In genomic region chr15:83760683-83761082, GRCm38 (mm10) we compare ENCODE assay signal across 8 mouse cellular contexts. TPM values are rescaled to one million over a fixed set of nuclear protein-coding genes. Genes with fewer than 3 reads are reported as not detected.
DNase-seq lines count a peak whose midpoint lies in the region; ATAC-seq lines count a peak whose summit lies in the region.

No protein-coding gene starts in this region.

- H3K4me2 ChIP-seq in embryonic facial prominence, embryonic 13.5 days: no peak overlapping the region

- H3K9me3 ChIP-seq in embryonic facial prominence, embryonic 13.5 days: no peaks in the 10 kb centered on the region
- no peaks in the 10 kb centered on the region for H3K9me3 ChIP-seq in midbrain, embryonic 10.5 days (replicated peaks)

- peaks cover 4% of the 10 kb centered on the region; the same call in 1 of the 2 replicates for H3K4me1 ChIP-seq in embryonic facial prominence, embryonic 13.5 days
- H3K4me1 ChIP-seq in midbrain, embryonic 10.5 days: peaks cover 22% of the 10 kb centered on the region

- 6% methylated on average over 10 of the region's 10 CpGs for WGBS in embryonic facial prominence, embryonic 13.5 days
- 5% methylated on average over 10 of the region's 10 CpGs for WGBS in midbrain, embryonic 10.5 days

- no peak overlapping the region for H3K4me3 ChIP-seq in embryonic facial prominence, embryonic 13.5 days
- H3K4me3 ChIP-seq in midbrain, embryonic 10.5 days: no peak overlapping the region

- no peak overlapping the region for H3K27ac ChIP-seq in embryonic facial prominence, embryonic 13.5 days
- H3K27ac ChIP-seq in midbrain, embryonic 10.5 days (replicated peaks): no peak overlapping the region

- peak; percentile 57 for DNase-seq in gastrocnemius, postnatal 10 days
- no peak for DNase-seq in gastrocnemius, postnatal 4 days (ENCODE audit: low spot score in 2 of 2)
- peak; percentile 13 for DNase-seq in urinary bladder, postnatal 25 days (ENCODE audit: low spot score)
- DNase-seq in urinary bladder, postnatal 4 days (ENCODE audit: low spot score in 2 of 2): no peak
- DNase-seq in kidney, postnatal 10 days: peak; percentile 55
- DNase-seq in midbrain, embryonic 10.5 days (ENCODE audit: low spot score): peak; percentile 72
- DNase-seq in thymus, postnatal 0 days (ENCODE audit: low spot score): peak; percentile 37

- H3K36me3 ChIP-seq in embryonic facial prominence, embryonic 13.5 days: no peaks in the 10 kb centered on the region
- no peaks in the 10 kb centered on the region for H3K36me3 ChIP-seq in midbrain, embryonic 10.5 days

- no peak overlapping the region for H3K9ac ChIP-seq in embryonic facial prominence, embryonic 13.5 days

- peak; percentile 44; the same call in 1 of the 2 replicates for ATAC-seq in embryonic facial prominence, embryonic 13.5 days (ENCODE audit: insufficient number of reproducible peaks, insufficient read depth, low FRiP score, low TSS enrichment, low read depth)

- H3K27me3 ChIP-seq in embryonic facial prominence, embryonic 13.5 days: 0 out of 2 replicates have a peak, but pooled peaks cover 6% of the 10 kb centered on the region
- peaks cover 42% of the 10 kb centered on the region for H3K27me3 ChIP-seq in midbrain, embryonic 10.5 days (ENCODE audit: low read depth, poor library complexity, severe bottlenecking)

RNA-seq across cellular contexts. Expression of gene Mpped1, which starts 18.6 kb away (rescaled TPM):
- total RNA-seq in gastrocnemius, postnatal 10 days (2021): under 1 TPM; 0.45 TPM
- 1 to 10 TPM in 1 of 2 experiments, under 1 TPM in 1; 0.42 to 1.1 TPM for total RNA-seq in gastrocnemius, postnatal 4 days (2021)
- 12.1 and 12.8 TPM in 2 replicates for polyA plus RNA-seq in embryonic facial prominence, embryonic 13.5 days (2015; fragmentation: Nextera tagmentation; extraction: Ambion mirVana)
- 8.4 and 10.7 TPM in 2 replicates for polyA plus RNA-seq in midbrain, embryonic 10.5 days (2016; fragmentation: Nextera tagmentation; extraction: Ambion mirVana)
- polyA plus RNA-seq in thymus, postnatal 0 days (2015; fragmentation: Nextera tagmentation; extraction: Ambion mirVana): 0.32 and 0.48 TPM in 2 replicates

RNA-seq across cellular contexts. Expression of gene Scube1, which starts 35.9 kb away (rescaled TPM):
- total RNA-seq in gastrocnemius, postnatal 10 days (2021): 1 to 10 TPM; 2.5 to 2.8 TPM
- total RNA-seq in gastrocnemius, postnatal 4 days (2021): 1 to 10 TPM; 3.3 to 4.6 TPM
- 22.9 and 24.1 TPM in 2 replicates for polyA plus RNA-seq in embryonic facial prominence, embryonic 13.5 days (2015; fragmentation: Nextera tagmentation; extraction: Ambion mirVana)
- 64.4 and 74.8 TPM in 2 replicates for polyA plus RNA-seq in midbrain, embryonic 10.5 days (2016; fragmentation: Nextera tagmentation; extraction: Ambion mirVana)
- 0.13 and 0.35 TPM in 2 replicates for polyA plus RNA-seq in thymus, postnatal 0 days (2015; fragmentation: Nextera tagmentation; extraction: Ambion mirVana)

Comparison
In these comparisons a context has a peak if more than half of its experiments do, and no peak if none do; other contexts are left out.
1. DNase-seq: peak in gastrocnemius, postnatal 10 days (single experiment), urinary bladder, postnatal 25 days (single experiment), kidney, postnatal 10 days (single experiment), midbrain, embryonic 10.5 days (single experiment) and thymus, postnatal 0 days (single experiment); none in gastrocnemius, postnatal 4 days (0 of 2) and urinary bladder, postnatal 4 days (0 of 2).
2. RNA of gene Scube1, which starts 35.9 kb away (polyA plus RNA-seq): 64.4 to 74.8 TPM in midbrain, embryonic 10.5 days and 22.9 to 24.1 TPM in embryonic facial prominence, embryonic 13.5 days; 0.13 to 0.35 TPM in thymus, postnatal 0 days; every median in the first group is over 10 times any median in the second.